Mouse (Mus musculus) brown adipose tissue, adult 24 weeks (tissue): ENCODE results near the gene Zfp777. TPM values are rescaled to one million over a fixed set of nuclear protein-coding genes. Genes with fewer than 3 reads are reported as not detected.

ENCODE experiments used
- H3K27ac ChIP-seq: fragments of 200-500 bp; replicated peaks from 2 replicates; pipeline ENCODE4 v1.5.1; 2012; ENCODE audit warnings: low read depth, mild to moderate bottlenecking, low read length
- H3K4me1 ChIP-seq: fragments of 200-500 bp; 2 replicates; pipeline ENCODE4 v1.6.1; 2012; ENCODE audit warnings: low read length, mixed read lengths; ENCODE audit not compliant: control insufficient read depth, insufficient read depth, insufficient read length
- H3K4me3 ChIP-seq: fragments of 200-500 bp; 2 replicates; pipeline ENCODE4 v1.5.1; 2012; ENCODE audit warnings: low read depth, mild to moderate bottlenecking, low read length, moderate library complexity; ENCODE audit not compliant: insufficient read depth
- polyA plus RNA-seq: library from polyadenylated mRNA; stranded (reverse); fragments of >200 nt; gene quantifications from 2 replicates; pipeline ENCODE4 v1.2.4, GENCODE M21; 2012; ENCODE audit not compliant: missing spikeins, insufficient read depth, insufficient read length

The Zfp777 gene
- polyA plus RNA-seq, 1 experiment, result 4.8 TPM

DNA sequence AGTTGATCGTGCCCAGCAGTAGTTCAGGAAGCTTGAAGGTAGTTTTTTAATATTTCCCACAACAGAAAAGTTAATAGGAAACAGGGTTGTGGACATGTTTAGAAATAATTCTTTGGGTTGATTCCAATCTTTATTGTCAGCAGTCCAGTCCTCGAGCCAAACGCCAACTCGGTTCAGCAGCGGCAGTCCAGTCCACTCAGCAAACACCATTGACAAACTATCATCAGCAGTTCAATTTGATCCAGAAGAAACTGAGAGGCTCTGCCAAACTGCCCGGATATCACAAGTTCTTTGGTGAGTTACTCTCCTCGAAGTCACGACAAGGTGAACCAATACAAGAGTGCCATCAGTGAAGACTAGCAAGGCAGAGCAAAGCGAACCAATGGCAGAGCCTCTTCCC lies 53.0 kb downstream of the Zfp777 start:
- H3K27ac ChIP-seq, result no peak overlapping the region

DNA sequence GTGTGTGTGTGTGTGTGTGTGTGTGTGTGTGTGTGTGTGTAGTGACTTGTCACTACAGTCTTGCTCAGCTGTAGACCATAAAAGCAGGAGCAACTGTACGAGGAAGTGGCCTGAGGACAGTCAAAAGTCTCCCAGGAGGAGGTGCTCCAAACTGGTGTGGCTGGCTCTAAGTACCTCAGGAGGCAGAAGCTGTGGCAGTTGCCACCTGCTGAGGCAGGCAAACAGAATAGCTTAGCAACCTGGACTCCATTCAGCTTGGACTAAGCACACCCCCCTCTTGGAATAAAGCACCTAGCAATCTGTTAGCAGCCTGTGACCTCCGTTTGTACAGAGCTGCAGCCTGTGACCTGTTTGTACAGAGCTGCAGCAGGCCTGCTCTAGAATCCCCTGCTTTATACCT lies 64.8 kb downstream of the Zfp777 start:
- Histone ChIP-seq H3K4me3 (no peak overlapping the region), H3K4me1 (peaks cover 2% of the 10 kb centered on the region; the same call in 1 of the 2 replicates), H3K27ac (no peak overlapping the region)

More for the DNA sequence above, 53.0 kb downstream of the Zfp777 start:
- no peak overlapping the region for H3K4me3 ChIP-seq
- H3K4me1 ChIP-seq, result no peaks in the 10 kb centered on the region

DNA sequence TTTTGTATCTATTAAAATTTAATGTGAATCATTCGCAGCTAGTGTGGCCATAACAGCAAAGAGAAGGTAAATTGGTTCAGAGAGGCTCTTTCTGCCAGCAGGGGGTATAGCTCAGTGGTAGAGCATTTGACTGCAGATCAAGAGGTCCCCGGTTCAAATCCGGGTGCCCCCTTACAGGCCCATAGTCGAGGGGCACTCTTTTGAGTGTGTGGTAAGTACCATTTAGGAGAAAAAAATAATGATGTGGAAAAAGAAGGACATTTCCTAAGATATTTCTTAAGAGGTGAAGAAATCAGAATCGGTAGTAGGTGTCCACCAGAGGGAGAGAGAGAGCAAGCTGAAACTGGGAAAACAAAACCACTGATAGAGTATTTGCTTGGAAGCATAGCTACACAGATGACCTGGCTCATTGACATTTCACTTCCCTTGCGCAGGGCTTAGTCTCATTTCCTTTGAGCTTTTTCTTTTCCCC lies 69.8 kb downstream of the Zfp777 start:
- Histone ChIP-seq H3K4me3 (no peak overlapping the region), H3K4me1 (peaks cover 2% of the 10 kb centered on the region; the same call in 1 of the 2 replicates), H3K27ac (no peak overlapping the region)

DNA sequence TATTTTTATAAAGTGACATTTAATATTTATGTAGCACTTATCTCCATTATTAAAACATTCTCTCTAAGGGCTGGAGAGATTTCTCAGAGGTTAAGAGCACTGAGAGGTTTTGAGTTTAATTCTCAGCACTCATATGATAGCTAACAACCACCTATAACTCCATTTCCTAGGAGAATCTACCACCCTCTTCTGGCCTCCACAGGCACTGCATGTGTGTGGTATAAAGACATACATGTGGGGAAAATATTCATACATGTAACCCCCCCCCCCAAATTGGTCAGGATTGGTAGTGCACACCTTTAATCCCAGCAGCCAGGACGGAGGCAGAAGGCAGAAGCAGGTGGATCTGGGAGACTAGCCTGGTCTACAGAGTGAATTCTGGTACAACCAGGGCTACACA lies 74.1 kb downstream of the Zfp777 start:
- H3K4me3 ChIP-seq, result no peak overlapping the region
- H3K27ac ChIP-seq, result no peak overlapping the region
- H3K4me1 ChIP-seq, result peaks cover 2% of the 10 kb centered on the region; the same call in 1 of the 2 replicates

Other genes with a start within 250 kb of the Zfp777 start
- gene Pdia4, start 235.5 kb downstream of the Zfp777 start, polyA plus RNA-seq, result 30.2 and 50.2 TPM in 2 replicates
- not detected in 2 replicates for gene Zfp786, start 218.0 kb downstream of the Zfp777 start, polyA plus RNA-seq
- 2.6 and 3.3 TPM in 2 replicates for gene Zfp398, start 213.2 kb downstream of the Zfp777 start, polyA plus RNA-seq
- 1.6 and 1.7 TPM in 2 replicates for gene Zfp282, start 171.7 kb downstream of the Zfp777 start, polyA plus RNA-seq
- gene Zfp212, start 128.4 kb downstream of the Zfp777 start, polyA plus RNA-seq, result 2.1 and 4.5 TPM in 2 replicates
- 1.9 TPM in 1 of 2 replicates, not detected in the other for gene Zfp956, start 95.5 kb downstream of the Zfp777 start, polyA plus RNA-seq
- 5.4 and 5.5 TPM in 2 replicates for gene Zfp746, start 37.7 kb upstream of the Zfp777 start, polyA plus RNA-seq